Mouse (Mus musculus) gastrocnemius, adult 2 months (tissue): ENCODE data around the gene Abcc10. TPM values are rescaled to one million over a fixed set of nuclear protein-coding genes. Genes with fewer than 3 reads are reported as not detected.

ENCODE experiments used
- DNase-seq: peaks from one replicate; pipeline ENCODE4 v3.0.0; 2022
- H3K27ac ChIP-seq: fragments of 200-600 bp; 2 replicates; pipeline ENCODE4 v1.8.1; 2022; ENCODE audit warnings: mild to moderate bottlenecking
- H3K4me3 ChIP-seq: fragments of 200-600 bp; 2 replicates; pipeline ENCODE4 v1.8.1; 2022; ENCODE audit warnings: mild to moderate bottlenecking, moderate library complexity
- CTCF ChIP-seq: fragments of 200-600 bp; IDR thresholded peaks from 2 replicates; pipeline ENCODE4 v1.8.1; 2022; ENCODE audit warnings: antibody characterized with exemption, mild to moderate bottlenecking, moderate library complexity
- intact Hi-C: fragments of 180-260 bp; cut with DNase I; formaldehyde crosslinking; loops from one replicate; pipeline ENCODE4 v1.15.1; 2025
- total RNA-seq, 2 experiments: library from RNA; stranded (reverse); gene quantifications; 2 replicates each; pipeline ENCODE4 v1.2.3; 2021

The Abcc10 gene
- total RNA-seq, 2 experiments from 2014 or later = 2.4 to 2.9 TPM

DNA sequence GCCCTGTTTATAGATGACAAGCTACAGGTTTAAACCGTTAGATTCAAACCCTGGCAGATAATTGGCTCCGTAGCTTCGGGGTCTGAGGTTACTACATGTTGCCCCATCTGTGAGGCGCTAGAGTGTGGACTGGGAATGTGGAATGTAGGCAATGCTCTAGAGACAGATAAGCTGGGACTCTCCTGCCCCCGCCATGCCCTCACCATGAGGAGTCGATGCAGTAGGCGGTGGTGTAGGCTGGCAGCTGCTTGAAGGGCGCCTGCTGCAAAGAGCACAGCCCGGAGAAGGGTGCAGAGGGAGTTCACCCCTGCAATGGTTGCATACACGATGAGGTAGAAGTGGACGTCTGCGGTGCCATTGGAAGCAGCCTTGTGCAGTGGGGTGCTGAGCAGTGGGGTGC is 18.3 kb downstream of the Abcc10 start:
- TF ChIP-seq CTCF = no peak
- no peak for DNase-seq
- Histone ChIP-seq H3K4me3 (no peak overlapping the region), H3K27ac (no peak overlapping the region)
- intact Hi-C loops = no loop called here

GRCm38 (mm10) chr17:46306956-46307355 is 21.2 kb downstream of the Abcc10 start:
- intact Hi-C loops = no loop called here
- Histone ChIP-seq H3K27ac (no peak overlapping the region), H3K4me3 (no peak overlapping the region)
- no peak for TF ChIP-seq CTCF
- DNase-seq = no peak

DNA sequence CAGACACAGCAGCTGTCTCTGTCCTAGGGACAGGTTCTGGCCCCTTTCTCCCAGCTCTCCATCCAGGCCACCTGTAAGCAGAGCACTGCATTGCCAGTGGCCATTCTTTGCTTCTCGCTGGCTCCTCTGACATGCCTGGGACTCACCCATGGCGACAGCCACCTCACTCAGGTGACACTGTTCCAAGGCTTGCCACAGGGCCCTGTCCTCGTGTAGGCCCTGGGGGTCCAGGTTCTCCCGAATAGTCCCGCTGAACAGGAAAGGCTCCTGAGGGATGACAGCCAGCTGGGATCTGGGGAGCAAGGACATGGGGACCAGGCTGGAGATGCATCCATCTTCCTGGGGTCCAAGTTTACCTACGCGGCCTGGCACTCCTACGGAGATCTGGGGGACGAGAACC is 24.0 kb downstream of the Abcc10 start:
- Histone ChIP-seq H3K4me3 (no peak overlapping the region), H3K27ac (no peak overlapping the region)
- TF ChIP-seq CTCF = no peak
- intact Hi-C loops = no loop called here
- no peak for DNase-seq

GRCm38 (mm10) chr17:46301892-46302291 is 26.3 kb downstream of the Abcc10 start:
- intact Hi-C loops = no loop called here
- no peak for TF ChIP-seq CTCF
- Histone ChIP-seq H3K27ac (no peak overlapping the region; the same call in 1 of the 2 replicates), H3K4me3 (no peak overlapping the region)
- no peak for DNase-seq

GRCm38 (mm10) chr17:46298220-46298913 is 29.8 kb downstream of the Abcc10 start:
- peak; percentile 89 for DNase-seq
- intact Hi-C loops = loop anchor here (1.0 kb wide), 1 partner anchor 32 kb away; no protein-coding TSS in a partner anchor
- Histone ChIP-seq H3K4me3 (peak overlapping the region; percentile 78), H3K27ac (peak overlapping the region; percentile 6; the same call in 1 of the 2 replicates)
- TF ChIP-seq CTCF = no peak; the same call in none of the 2 replicates

DNA sequence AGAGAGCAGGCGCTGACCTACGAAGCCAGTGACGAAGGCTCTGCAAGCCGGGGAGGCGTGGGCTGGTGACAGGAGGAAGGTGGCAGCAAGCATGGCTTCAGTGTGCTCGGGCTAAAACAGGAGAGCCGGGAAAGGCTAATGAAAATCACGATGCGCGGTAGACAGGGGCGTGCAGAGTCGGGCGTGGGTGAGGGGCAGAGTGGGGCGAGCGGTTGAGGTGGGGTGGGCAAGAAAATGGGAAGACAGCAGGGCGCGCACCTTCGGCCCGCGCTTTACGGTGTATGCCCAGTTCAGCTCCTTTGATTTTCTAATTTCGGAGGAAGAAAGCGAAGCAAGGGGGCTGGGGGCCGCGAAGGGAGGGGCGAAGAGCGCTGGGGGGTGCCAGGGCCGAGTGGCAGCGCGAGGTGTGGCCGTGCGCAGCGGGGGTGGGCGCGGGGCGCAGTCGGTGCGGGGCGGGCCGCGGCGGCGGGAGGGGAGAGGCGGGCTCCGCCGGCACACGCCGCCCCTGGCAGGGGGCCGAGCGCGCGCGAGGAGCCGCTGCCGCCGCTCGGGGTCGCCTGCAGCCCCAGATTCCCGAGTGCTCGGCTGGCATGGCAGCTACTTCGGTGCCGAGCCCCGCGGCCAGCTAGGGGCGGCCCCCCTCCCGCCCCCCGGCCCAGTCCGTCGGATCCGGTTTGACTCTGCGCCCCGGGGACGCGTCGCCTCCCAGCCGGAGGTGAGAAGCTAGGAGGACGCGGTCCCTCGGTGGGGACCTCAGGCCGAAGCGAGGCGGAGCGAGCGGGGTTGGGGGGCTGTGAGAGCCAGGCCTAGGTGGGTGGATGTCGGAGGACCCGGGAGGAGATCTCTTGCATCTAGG is 30.6 kb downstream of the Abcc10 start, which contains the start of gene Dlk2:
Gene Dlk2, plus strand, starts transcription at position 58 of the 856 bp plus-strand sequence.
- H3K4me3 ChIP-seq = peak within 1 kb of the TSS; percentile 78
- peak within 1 kb of the TSS; percentile 6; the same call in 1 of the 2 replicates for H3K27ac ChIP-seq
- peak; percentile 16 for DNase-seq
- TF ChIP-seq CTCF = no peak
- intact Hi-C loops = loop anchor here (1.0 kb wide), 1 partner anchor 31 kb away; no protein-coding TSS in a partner anchor

- Histone ChIP-seq H3K4me3 (peak overlapping the region; percentile 78), H3K27ac (no peak overlapping the region)
- no peak for DNase-seq
- intact Hi-C loops = no loop called here
- no peak for TF ChIP-seq CTCF
Observed at GRCm38 (mm10) chr17:46297028-46297363, 31.2 kb downstream of the Abcc10 start.

DNA sequence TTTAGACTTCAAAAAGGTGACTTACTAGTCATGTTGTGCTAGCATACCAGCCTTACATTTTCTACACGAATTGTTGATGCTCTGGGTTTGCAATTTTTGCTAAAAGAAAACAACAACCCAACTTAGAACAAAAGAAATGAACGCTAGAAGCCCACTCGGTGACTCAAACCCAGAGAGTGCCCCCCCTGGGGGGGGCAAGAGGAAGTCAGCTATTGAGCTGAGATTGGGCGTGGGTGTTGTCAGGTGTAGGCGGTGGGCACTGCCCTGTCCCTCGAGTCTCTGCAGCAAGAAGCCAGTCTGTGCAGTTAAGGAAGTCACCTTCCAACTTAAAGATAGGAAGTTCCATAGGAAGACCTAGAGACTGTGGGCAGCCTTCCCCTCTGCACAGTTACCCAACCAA is 31.6 kb downstream of the Abcc10 start:
- intact Hi-C loops = no loop called here
- no peak for TF ChIP-seq CTCF
- Histone ChIP-seq H3K27ac (no peak overlapping the region), H3K4me3 (no peak overlapping the region)
- no peak for DNase-seq

GRCm38 (mm10) chr17:46287678-46288095 is 40.5 kb downstream of the Abcc10 start:
- peak; percentile 62 for DNase-seq
- TF ChIP-seq CTCF = no peak
- Histone ChIP-seq H3K4me3 (no peak overlapping the region), H3K27ac (peak overlapping the region; percentile 67)
- intact Hi-C loops = no loop called here

DNA sequence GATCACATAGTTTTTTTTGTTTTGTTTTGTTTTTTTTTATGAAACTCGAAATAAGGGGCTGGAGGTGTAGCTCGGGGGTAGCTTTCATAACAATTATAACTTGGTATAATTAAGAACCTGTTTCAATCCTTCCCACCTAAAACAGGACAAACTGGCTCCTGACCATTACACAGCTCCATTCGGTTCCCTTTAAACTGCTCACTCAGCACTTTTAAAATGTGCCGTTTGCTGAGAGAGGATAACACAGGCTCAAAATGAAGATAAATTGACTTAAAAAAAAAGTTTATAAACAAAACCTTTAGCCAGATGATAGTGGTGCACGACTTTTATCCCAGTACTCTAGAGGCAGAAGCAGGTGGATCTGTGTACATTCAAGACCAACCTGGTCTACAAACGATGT is 42.7 kb downstream of the Abcc10 start:
- intact Hi-C loops = no loop called here
- no peak for DNase-seq
- no peak for TF ChIP-seq CTCF

DNA sequence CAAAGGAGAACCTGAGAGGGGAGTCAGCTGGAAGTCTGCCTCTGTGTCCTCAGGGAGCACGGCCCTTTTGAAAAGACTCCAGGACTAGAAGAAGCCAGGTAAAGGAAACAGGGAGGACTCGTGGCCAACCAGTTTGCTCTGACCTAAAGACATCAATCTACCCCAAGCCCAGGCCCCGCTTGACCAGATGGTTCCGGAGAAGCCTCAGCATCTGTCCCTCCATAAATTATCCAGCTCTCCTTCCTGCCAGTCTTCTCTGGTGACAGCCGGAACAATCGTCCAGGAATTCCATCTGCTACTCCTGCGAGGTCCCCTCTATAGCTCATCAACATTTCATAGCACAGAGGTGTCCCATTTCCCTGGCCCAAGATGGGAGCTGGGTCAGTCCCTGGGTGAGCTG is 43.5 kb downstream of the Abcc10 start:
- intact Hi-C loops = no loop called here
- TF ChIP-seq CTCF = no peak
- DNase-seq = peak; percentile 27
- no peak overlapping the region for H3K4me3 ChIP-seq
- peak overlapping the region; percentile 40; the same call in 1 of the 2 replicates for H3K27ac ChIP-seq

More for the DNA sequence above, 42.7 kb downstream of the Abcc10 start:
- Histone ChIP-seq H3K4me3 (no peak overlapping the region), H3K27ac (no peak overlapping the region)

GRCm38 (mm10) chr17:46283911-46284310 is 44.2 kb downstream of the Abcc10 start:
- no peak for DNase-seq
- TF ChIP-seq CTCF = no peak
- Histone ChIP-seq H3K27ac (no peak overlapping the region), H3K4me3 (no peak overlapping the region)
- intact Hi-C loops = no loop called here

- TF ChIP-seq CTCF = no peak
- no peak for DNase-seq
- H3K4me3 ChIP-seq = peak overlapping the region; percentile 75
- intact Hi-C loops = no loop called here
- peak overlapping the region; percentile 92 for H3K27ac ChIP-seq
Observed at GRCm38 (mm10) chr17:46283140-46283539, 45.0 kb downstream of the Abcc10 start.
